Mouse (Mus musculus) myocyte (in vitro differentiated cells): ENCODE data around the gene Vmn2r120. TPM values are rescaled to one million over a fixed set of nuclear protein-coding genes. Genes with fewer than 3 reads are reported as not detected.
"Not testable (repeated sequence)": the region's sequence is repeated elsewhere in the genome, so short reads cannot be mapped to it uniquely, and the experiment has no call there.

Source experiments
- H3K27me3 ChIP-seq: one replicate; pipeline ENCODE4 v1.6.1; 2011; ENCODE audit not compliant: control insufficient read depth, insufficient read depth, insufficient read length
- H3K36me3 ChIP-seq: one replicate; pipeline ENCODE4 v1.6.1; 2011; ENCODE audit not compliant: control insufficient read depth, insufficient read depth
- H3K4me2 ChIP-seq: one replicate; pipeline ENCODE4 v1.6.1; 2011; ENCODE audit warnings: low read depth, control low read depth
- H3K4me3 ChIP-seq: one replicate; pipeline ENCODE4 v1.5.1; 2011; ENCODE audit warnings: mild to moderate bottlenecking, control low read depth, moderate library complexity
- H3K79me2 ChIP-seq: one replicate; pipeline ENCODE4 v1.6.1; 2011; ENCODE audit not compliant: control insufficient read depth, insufficient read depth
- H3ac ChIP-seq: one replicate; pipeline ENCODE4 v1.6.1; 2011; ENCODE audit not compliant: control insufficient read depth, insufficient read length
- CEBPB ChIP-seq: IDR thresholded peaks from 2 replicates; pipeline ENCODE4 v1.6.1; 2011; ENCODE audit warnings: mild to moderate bottlenecking, moderate library complexity; ENCODE audit not compliant: poor library complexity, insufficient read depth, severe bottlenecking
- E2F4 ChIP-seq: IDR thresholded peaks from one replicate; pipeline ENCODE4 v1.6.1; 2011; ENCODE audit warnings: mild to moderate bottlenecking, control low read depth, moderate library complexity; ENCODE audit not compliant: insufficient read depth
- MAX ChIP-seq: IDR thresholded peaks from one replicate; pipeline ENCODE4 v1.6.1; 2011; ENCODE audit warnings: low read depth, mild to moderate bottlenecking, control low read depth
- MYOD1 ChIP-seq, 3 experiments: IDR thresholded peaks; one replicate each; pipeline ENCODE4 v1.6.1; 2011; ENCODE audit warnings: control low read depth in 2 of 3, low read depth in 2 of 3, mild to moderate bottlenecking in 2 of 3, moderate library complexity in 1 of 3; ENCODE audit not compliant: insufficient read length in 2 of 3, control insufficient read depth in 1 of 3
- MYOG ChIP-seq, 3 experiments: IDR thresholded peaks; one replicate each; pipeline ENCODE4 v1.6.1; 2011; ENCODE audit warnings: control low read depth in 2 of 3, low read depth in 2 of 3, mild to moderate bottlenecking in 2 of 3; ENCODE audit not compliant: insufficient read length in 2 of 3, control insufficient read depth in 1 of 3, insufficient read depth in 1 of 3
- POLR2A ChIP-seq: IDR thresholded peaks from one replicate; pipeline ENCODE4 v1.6.1; 2011; ENCODE audit warnings: low read depth, mild to moderate bottlenecking, control low read depth, moderate library complexity; ENCODE audit not compliant: insufficient read length
- POLR2AphosphoS2 ChIP-seq: IDR thresholded peaks from one replicate; pipeline ENCODE4 v1.6.1; 2011; ENCODE audit warnings: low read depth, control low read depth; ENCODE audit not compliant: insufficient read length
- REST ChIP-seq: IDR thresholded peaks from one replicate; pipeline ENCODE4 v1.6.1; 2011; ENCODE audit warnings: mild to moderate bottlenecking, control low read depth, moderate library complexity; ENCODE audit not compliant: insufficient read depth, insufficient read length
- SRF ChIP-seq: IDR thresholded peaks from one replicate; pipeline ENCODE4 v1.6.1; 2011; ENCODE audit warnings: low read depth; ENCODE audit not compliant: control insufficient read depth, insufficient read length
- TCF12 ChIP-seq: IDR thresholded peaks from one replicate; pipeline ENCODE4 v1.6.1; 2011; ENCODE audit warnings: mild to moderate bottlenecking, control low read depth; ENCODE audit not compliant: poor library complexity, insufficient read depth, severe bottlenecking
- TCF3 ChIP-seq: IDR thresholded peaks from one replicate; pipeline ENCODE4 v1.6.1; 2011; ENCODE audit warnings: low read depth, control low read depth; ENCODE audit not compliant: insufficient read length
- USF1 ChIP-seq: IDR thresholded peaks from one replicate; pipeline ENCODE4 v1.6.1; 2011; ENCODE audit warnings: low read depth, mild to moderate bottlenecking, control low read depth, moderate library complexity
- polyA plus RNA-seq: library from polyadenylated mRNA; unstranded; fragments of >200 nt; fragmentation: generic; extraction: Trizol; gene quantifications from one replicate; pipeline ENCODE4 v1.2.1, GENCODE M21; 2012; ENCODE audit warnings: missing spikeins

Gene Vmn2r120
- not detected for polyA plus RNA-seq

- Histone ChIP-seq H3K79me2 (no peaks in the 10 kb centered on the region), H3K4me2 (no peak within 1 kb of the TSS), H3K36me3 (no peaks in the 10 kb centered on the region), H3ac (no peak within 1 kb of the TSS), H3K4me3 (no peak within 1 kb of the TSS), H3K27me3 (no peaks in the 10 kb centered on the region)
- TF ChIP-seq MYOG (IDR thresholded peaks at IDR 0.05; ENCODE audit: control insufficient read depth in 1 of 3, insufficient read depth in 1 of 3, insufficient read length in 2 of 3, low read depth in 2 of 3) (no peak), MAX (no peak), SRF (no peak), POLR2AphosphoS2 (no peak), E2F4 (no peak), POLR2A (no peak), TCF3 (no peak), MYOD1 (IDR thresholded peaks at IDR 0.05; ENCODE audit: control insufficient read depth in 1 of 3, insufficient read length in 2 of 3, low read depth in 2 of 3) (no peak), TCF12 (no peak), USF1 (no peak), CEBPB (no peak), REST (no peak)
Measured at GRCm38 (mm10) chr17:57545405-57545804, at the start of gene Vmn2r120. TSS of gene Vmn2r120 (minus strand) at chr17:57545505.

- not testable (repeated sequence) for H3K36me3 ChIP-seq, H3K4me3 ChIP-seq, H3K4me2 ChIP-seq, H3K27me3 ChIP-seq, H3K79me2 ChIP-seq, H3ac ChIP-seq
Measured at GRCm38 (mm10) chr17:57587273-57587672, 42.0 kb upstream of the Vmn2r120 start.

- no peaks in the 10 kb centered on the region for H3K27me3 ChIP-seq
- H3ac ChIP-seq: no peak overlapping the region
- TF ChIP-seq REST (no peak), TCF12 (no peak), MYOG (IDR thresholded peaks at IDR 0.05; ENCODE audit: control insufficient read depth in 1 of 3, insufficient read depth in 1 of 3, insufficient read length in 2 of 3, low read depth in 2 of 3) (no peak), SRF (no peak), CEBPB (no peak), POLR2AphosphoS2 (no peak), MYOD1 (IDR thresholded peaks at IDR 0.05; ENCODE audit: control insufficient read depth in 1 of 3, insufficient read length in 2 of 3, low read depth in 2 of 3) (no peak)
- H3K4me3 ChIP-seq: no peak overlapping the region
- no peak overlapping the region for H3K4me2 ChIP-seq
- no peaks in the 10 kb centered on the region for H3K36me3 ChIP-seq
- H3K79me2 ChIP-seq: no peaks in the 10 kb centered on the region
Measured at GRCm38 (mm10) chr17:57574075-57574705, 28.9 kb upstream of the Vmn2r120 start.

Other genes with a start within 250 kb of the Vmn2r120 start
- 0.01 TPM for gene Adgre1, start 186.8 kb downstream of the Vmn2r120 start, polyA plus RNA-seq
- not detected for gene Gm21834, start 196.7 kb upstream of the Vmn2r120 start, polyA plus RNA-seq
- not detected for gene Cntnap5c, start 224.1 kb upstream of the Vmn2r120 start, polyA plus RNA-seq